Comparison of ENCODE assay signal across 8 mouse cellular contexts in the genomic region with DNA sequence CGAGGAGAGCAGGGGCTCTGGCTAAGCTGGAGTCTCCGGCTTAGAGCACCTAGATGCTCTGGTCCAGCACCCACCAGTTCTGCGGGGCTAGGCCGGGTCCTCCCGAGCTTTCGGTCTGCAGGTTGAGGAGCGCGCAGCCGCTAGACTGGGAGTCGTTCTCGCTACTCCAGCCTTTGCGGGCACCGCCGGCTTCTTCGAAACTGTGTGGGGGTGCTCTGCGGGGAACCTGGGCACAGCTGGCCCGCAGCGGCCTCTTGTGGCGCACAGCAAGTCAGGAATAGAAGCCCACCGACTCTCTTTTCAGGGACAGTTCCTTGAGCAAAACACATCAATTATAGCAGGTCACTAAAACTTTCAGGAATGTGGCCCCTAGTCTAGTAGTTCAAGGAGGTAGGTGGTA. TPM values are rescaled to one million over a fixed set of nuclear protein-coding genes. Genes with fewer than 3 reads are reported as not detected.
DNase-seq lines count a peak whose midpoint lies in the region; ATAC-seq and TF ChIP-seq lines count a peak whose summit lies in the region.

No protein-coding gene starts in this region.

- no peak for TF ChIP-seq EP300 in liver, embryonic 14.5 days (IDR thresholded peaks at IDR 0.05; ENCODE audit: low read depth)

- no peaks in the 10 kb centered on the region for H3K9me3 ChIP-seq in hindbrain, embryonic 10.5 days
- no peaks in the 10 kb centered on the region for H3K9me3 ChIP-seq in liver, embryonic 14.5 days (ENCODE audit: control insufficient read depth, low read length)
- H3K9me3 ChIP-seq in stomach, embryonic 15.5 days: no peaks in the 10 kb centered on the region

- peak; percentile 19; the same call in 1 of the 2 replicates for ATAC-seq in common myeloid progenitor, adult 5-6 weeks (replicated peaks; ENCODE audit: low read depth, poor library complexity, severe bottlenecking)
- no peak for ATAC-seq in liver, embryonic 14.5 days (ENCODE audit: insufficient read depth)
- no peak for ATAC-seq in stomach, embryonic 15.5 days (ENCODE audit: insufficient read depth, low FRiP score, low read depth)

- H3K27me3 ChIP-seq in hindbrain, embryonic 10.5 days (ENCODE audit: insufficient read depth, poor library complexity, severe bottlenecking): peaks cover 98% of the 10 kb centered on the region
- peaks cover 64% of the 10 kb centered on the region for H3K27me3 ChIP-seq in liver, embryonic 14.5 days (ENCODE audit: control insufficient read depth, insufficient read depth, low read length)
- H3K27me3 ChIP-seq in stomach, embryonic 15.5 days (replicated peaks): peaks cover 50% of the 10 kb centered on the region

- intact Hi-C loops in left cerebral cortex, postnatal 4 days (cut with DNase I): loop anchor here (5.0 kb wide), 1 partner anchor 65 kb away; no protein-coding TSS in a partner anchor
- intact Hi-C loops in left cerebral cortex, postnatal 36 days (cut with DNase I): no loop called here

- 0 out of 2 replicates have a peak overlapping the region, but pooled peaks have one; percentile 21 for H3K4me2 ChIP-seq in liver, embryonic 14.5 days (ENCODE audit: low read depth)
- H3K4me2 ChIP-seq in stomach, embryonic 15.5 days: peak overlapping the region; percentile 71

- H3K4me1 ChIP-seq in hindbrain, embryonic 10.5 days (replicated peaks): peaks cover 36% of the 10 kb centered on the region
- H3K4me1 ChIP-seq in liver, embryonic 14.5 days (replicated peaks; ENCODE audit: control insufficient read depth in 2 of 2, insufficient read depth in 2 of 2, low read length in 1 of 2): peaks cover 0 to 1% of the 10 kb centered on the region in 2 experiments; a peak in 1 of 4 replicates
- H3K4me1 ChIP-seq in stomach, embryonic 15.5 days: peaks cover 26% of the 10 kb centered on the region

- DNase-seq in left cerebral cortex, postnatal 4 days: peak; percentile 26
- DNase-seq in left cerebral cortex, postnatal 36 days (ENCODE audit: low spot score in 2 of 2): no peak
- DNase-seq in hindbrain, embryonic 10.5 days (ENCODE audit: low spot score): peak; percentile 66
- no peak for DNase-seq in liver, embryonic 14.5 days (ENCODE audit: low read depth in 3 of 3, low spot score in 3 of 3)
- DNase-seq in gastrocnemius, postnatal 10 days: no peak
- DNase-seq in adrenal gland, postnatal 4 days (ENCODE audit: low spot score in 2 of 2): no peak

- 1% methylated on average over 20 of the region's 20 CpGs for WGBS in hindbrain, embryonic 10.5 days
- 4% methylated on average over 20 of the region's 20 CpGs for WGBS in liver, embryonic 14.5 days (ENCODE audit: insufficient replicate concordance)
- WGBS in stomach, embryonic 15.5 days: under 1% methylated on average over 20 of the region's 20 CpGs

- no peaks in the 10 kb centered on the region for H3K36me3 ChIP-seq in hindbrain, embryonic 10.5 days
- no peaks in the 10 kb centered on the region for H3K36me3 ChIP-seq in liver, embryonic 14.5 days (replicated peaks; ENCODE audit: control insufficient read depth, insufficient read depth, low read depth)
- H3K36me3 ChIP-seq in stomach, embryonic 15.5 days: no peaks in the 10 kb centered on the region

- peak; percentile 45 for TF ChIP-seq CTCF in liver, embryonic 14.5 days (IDR thresholded peaks at IDR 0.05; ENCODE audit: low read depth)

- no peak overlapping the region for H3K27ac ChIP-seq in hindbrain, embryonic 10.5 days
- H3K27ac ChIP-seq in liver, embryonic 14.5 days: no peak overlapping the region
- H3K27ac ChIP-seq in stomach, embryonic 15.5 days: no peak overlapping the region

- no peak overlapping the region for H3K9ac ChIP-seq in liver, embryonic 14.5 days (replicated peaks)
- no peak overlapping the region; the same call in 1 of the 2 replicates for H3K9ac ChIP-seq in stomach, embryonic 15.5 days

- peak overlapping the region; percentile 47 for H3K4me3 ChIP-seq in hindbrain, embryonic 10.5 days
- H3K4me3 ChIP-seq in liver, embryonic 14.5 days (ENCODE audit: insufficient read depth in 1 of 2, low read depth in 2 of 2, low read length in 2 of 2): no peak overlapping the region
- peak overlapping the region; percentile 35 for H3K4me3 ChIP-seq in stomach, embryonic 15.5 days (replicated peaks)

RNA-seq across cellular contexts. Expression of a gene that starts 3.5 kb away (rescaled TPM):
- 1 to 10 TPM; 1.0 to 2.2 TPM for total RNA-seq in left cerebral cortex, postnatal 4 days (2021)
- 1 to 10 TPM in 1 of 2 experiments, under 1 TPM in 1; 0.54 to 1.2 TPM for total RNA-seq in left cerebral cortex, postnatal 36 days (2021)
- total RNA-seq in common myeloid progenitor, adult 5-6 weeks (2017): 0.78 TPM in 1 of 2 replicates, not detected in the other
- 1.8 and 3.1 TPM in 2 replicates for polyA plus RNA-seq in hindbrain, embryonic 10.5 days (2016; fragmentation: Nextera tagmentation; extraction: Ambion mirVana)
- polyA plus RNA-seq in liver, embryonic 14.5 days (2012; rRNA removed): 0.17 and 0.28 TPM in 2 replicates
- polyA plus RNA-seq in liver, embryonic 14.5 days (2014; fragmentation: Nextera tagmentation; extraction: Ambion mirVana): not detected in 2 replicates
- 3.1 and 4.1 TPM in 2 replicates for polyA plus RNA-seq in stomach, embryonic 15.5 days (2015; fragmentation: Nextera tagmentation; extraction: Ambion mirVana)
- total RNA-seq in gastrocnemius, postnatal 10 days (2021): 10 to 100 TPM; 31.9 to 32.4 TPM
- 1 to 10 TPM; 8.8 to 9.2 TPM for total RNA-seq in adrenal gland, postnatal 4 days (2021)

RNA-seq across cellular contexts. Expression of a gene that starts 4.3 kb away (rescaled TPM):
- under 1 TPM in 1 of 2 experiments, not detected in 1; 0.14 TPM for total RNA-seq in left cerebral cortex, postnatal 4 days (2021)
- total RNA-seq in left cerebral cortex, postnatal 36 days (2021): under 1 TPM in 1 of 2 experiments, not detected in 1; 0.07 TPM
- not detected in 2 replicates for total RNA-seq in common myeloid progenitor, adult 5-6 weeks (2017)
- 0.05 and 0.46 TPM in 2 replicates for polyA plus RNA-seq in hindbrain, embryonic 10.5 days (2016; fragmentation: Nextera tagmentation; extraction: Ambion mirVana)
- polyA plus RNA-seq in liver, embryonic 14.5 days (2012; rRNA removed): 0.01 TPM in 1 of 2 replicates, not detected in the other
- polyA plus RNA-seq in liver, embryonic 14.5 days (2014; fragmentation: Nextera tagmentation; extraction: Ambion mirVana): not detected in 2 replicates
- 0.10 and 0.21 TPM in 2 replicates for polyA plus RNA-seq in stomach, embryonic 15.5 days (2015; fragmentation: Nextera tagmentation; extraction: Ambion mirVana)
- total RNA-seq in gastrocnemius, postnatal 10 days (2021): 1 to 10 TPM; 3.8 TPM
- 1 to 10 TPM; 1.2 to 1.3 TPM for total RNA-seq in adrenal gland, postnatal 4 days (2021)

RNA-seq across cellular contexts. Expression of a gene that starts 10.8 kb away (rescaled TPM):
- total RNA-seq in left cerebral cortex, postnatal 4 days (2021): 10 to 100 TPM; 42.1 to 43.3 TPM
- 10 to 100 TPM; 24.4 to 29.0 TPM for total RNA-seq in left cerebral cortex, postnatal 36 days (2021)
- total RNA-seq in common myeloid progenitor, adult 5-6 weeks (2017): 2.4 TPM in 1 of 2 replicates, not detected in the other
- 102 and 107 TPM in 2 replicates for polyA plus RNA-seq in hindbrain, embryonic 10.5 days (2016; fragmentation: Nextera tagmentation; extraction: Ambion mirVana)
- polyA plus RNA-seq in liver, embryonic 14.5 days (2012; rRNA removed): 14.5 and 14.8 TPM in 2 replicates
- 14.5 and 16.5 TPM in 2 replicates for polyA plus RNA-seq in liver, embryonic 14.5 days (2014; fragmentation: Nextera tagmentation; extraction: Ambion mirVana)
- 156 and 157 TPM in 2 replicates for polyA plus RNA-seq in stomach, embryonic 15.5 days (2015; fragmentation: Nextera tagmentation; extraction: Ambion mirVana)
- 100 to 1,000 TPM in 1 of 2 experiments, 10 to 100 TPM in 1; 96.3 to 130 TPM for total RNA-seq in gastrocnemius, postnatal 10 days (2021)
- 100 to 1,000 TPM; 190 to 195 TPM for total RNA-seq in adrenal gland, postnatal 4 days (2021)

RNA-seq across cellular contexts. Expression of a gene that starts 41.0 kb away (rescaled TPM):
- 10 to 100 TPM in 1 of 2 experiments, 1 to 10 TPM in 1; 9.2 to 11.0 TPM for total RNA-seq in left cerebral cortex, postnatal 4 days (2021)
- 10 to 100 TPM in 1 of 2 experiments, 1 to 10 TPM in 1; 4.9 to 14.3 TPM for total RNA-seq in left cerebral cortex, postnatal 36 days (2021)
- 6.0 and 8.6 TPM in 2 replicates for total RNA-seq in common myeloid progenitor, adult 5-6 weeks (2017)
- 17.0 and 19.8 TPM in 2 replicates for polyA plus RNA-seq in hindbrain, embryonic 10.5 days (2016; fragmentation: Nextera tagmentation; extraction: Ambion mirVana)
- 8.1 and 8.3 TPM in 2 replicates for polyA plus RNA-seq in liver, embryonic 14.5 days (2012; rRNA removed)
- 16.3 and 19.8 TPM in 2 replicates for polyA plus RNA-seq in liver, embryonic 14.5 days (2014; fragmentation: Nextera tagmentation; extraction: Ambion mirVana)
- 86.1 and 95.2 TPM in 2 replicates for polyA plus RNA-seq in stomach, embryonic 15.5 days (2015; fragmentation: Nextera tagmentation; extraction: Ambion mirVana)
- total RNA-seq in gastrocnemius, postnatal 10 days (2021): 1 to 10 TPM; 5.5 to 8.7 TPM
- total RNA-seq in adrenal gland, postnatal 4 days (2021): 10 to 100 TPM; 49.0 to 52.8 TPM

Comparison
In these comparisons a context has a peak if more than half of its experiments do, and no peak if none do; other contexts are left out.
1. DNase-seq: peak in left cerebral cortex, postnatal 4 days (single experiment) and hindbrain, embryonic 10.5 days (single experiment); none in left cerebral cortex, postnatal 36 days (0 of 2), liver, embryonic 14.5 days (0 of 3), gastrocnemius, postnatal 10 days (single experiment) and adrenal gland, postnatal 4 days (0 of 2).
2. H3K4me3 ChIP-seq: peak in hindbrain, embryonic 10.5 days (single experiment) and stomach, embryonic 15.5 days (single experiment); none in liver, embryonic 14.5 days (0 of 2).